Mouse (Mus musculus): ENCODE results near the gene Sap30l.
"Not testable (repeated sequence)": the region's sequence is repeated elsewhere in the genome, so short reads cannot be mapped to it uniquely, and the experiment has no call there.

Sap30l gene

DNA sequence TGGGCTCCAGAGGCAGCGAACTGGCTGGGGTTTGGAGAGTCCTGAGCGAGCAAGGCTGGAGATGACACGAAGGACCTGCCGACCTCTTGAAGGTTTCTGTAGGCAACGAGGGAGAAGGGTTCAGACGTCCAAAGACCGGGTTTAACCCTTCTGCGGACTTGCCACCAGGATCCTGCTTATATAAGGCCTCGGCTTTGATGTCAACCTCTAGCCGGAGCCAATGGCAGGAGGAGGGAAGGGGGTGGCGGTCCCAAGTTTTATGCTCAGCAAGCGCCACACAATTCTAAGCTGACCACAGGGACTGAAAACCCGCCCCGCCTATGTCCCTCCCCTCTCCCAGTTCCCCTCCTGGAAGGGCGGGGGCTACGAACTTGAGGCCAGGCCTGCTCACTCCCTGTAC lies 30.4 kb downstream of the Sap30l start:
- DNase-seq (ENCODE audit: low read depth, low spot score), result no peak

DNA sequence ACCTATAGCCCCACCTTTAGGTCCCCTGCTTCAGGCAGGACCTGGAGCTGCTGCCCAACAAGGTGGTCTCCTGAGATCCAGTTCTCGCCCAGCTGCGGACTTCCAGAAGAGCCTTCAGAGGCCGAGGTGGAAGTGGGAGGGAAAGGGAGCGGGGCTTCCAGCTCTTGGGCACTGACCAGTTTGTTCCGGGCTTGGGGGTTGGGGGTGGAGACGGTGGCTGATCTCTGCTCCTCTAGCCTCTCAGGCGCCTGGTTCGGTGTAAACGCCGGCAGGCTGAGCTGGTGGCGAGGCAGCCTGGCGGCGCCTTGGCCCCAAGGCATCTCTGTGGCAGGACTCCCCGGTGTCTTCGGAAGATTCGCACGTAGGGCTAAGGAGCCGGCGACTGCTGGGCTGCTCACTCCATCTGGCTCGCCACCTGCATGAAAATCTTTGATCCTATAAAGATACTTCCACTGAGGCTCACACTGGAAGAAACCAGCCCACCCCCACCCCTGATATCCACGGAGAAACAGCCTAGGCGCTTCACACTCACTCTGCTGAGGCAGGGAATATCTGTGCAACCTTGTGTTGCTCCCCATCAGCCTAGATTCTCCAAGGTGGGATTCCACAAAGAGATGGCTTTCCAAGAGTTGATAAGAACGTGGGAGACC lies 31.2 kb downstream of the Sap30l start, which contains the start of gene Hand1:
Gene Hand1 (minus strand): TSS at position 267 of the 650 bp plus-strand sequence.
- DNase-seq (ENCODE audit: low read depth, low spot score), result no peak

DNA sequence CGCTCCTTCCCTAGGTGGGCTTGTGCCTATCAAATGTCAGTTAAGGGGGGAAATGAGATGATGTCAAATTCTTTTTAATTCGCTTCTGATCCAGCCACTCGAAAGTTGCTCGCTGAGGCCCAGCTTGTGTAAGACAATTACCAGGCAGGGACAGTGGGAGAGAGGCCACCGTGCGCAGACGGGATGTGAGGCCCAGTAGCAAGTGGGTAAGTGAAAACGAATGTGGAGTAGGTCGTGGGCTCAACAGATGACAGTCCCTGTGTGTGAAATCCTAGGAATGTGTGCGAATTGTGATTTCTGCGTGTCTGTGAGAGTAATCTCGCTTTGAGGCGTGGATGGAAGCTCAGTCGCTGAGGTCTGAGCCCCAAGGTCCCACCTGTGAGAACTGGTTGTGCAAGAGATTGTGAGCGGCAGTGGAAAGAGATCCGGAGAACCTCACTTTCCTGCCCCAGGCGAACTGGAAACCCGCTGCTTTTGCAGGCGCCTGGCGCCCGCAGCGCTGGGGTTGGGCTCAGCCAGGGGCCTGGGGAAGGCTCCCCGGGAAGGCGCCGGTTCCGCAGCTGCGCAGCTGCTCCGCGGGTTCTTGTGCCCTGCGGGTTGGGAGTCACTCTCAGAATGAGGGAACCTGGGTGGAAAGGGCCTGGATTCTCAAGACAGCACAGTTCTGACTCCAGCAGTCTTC lies 32.0 kb downstream of the Sap30l start:
- no peak for DNase-seq (ENCODE audit: low read depth, low spot score)

DNA sequence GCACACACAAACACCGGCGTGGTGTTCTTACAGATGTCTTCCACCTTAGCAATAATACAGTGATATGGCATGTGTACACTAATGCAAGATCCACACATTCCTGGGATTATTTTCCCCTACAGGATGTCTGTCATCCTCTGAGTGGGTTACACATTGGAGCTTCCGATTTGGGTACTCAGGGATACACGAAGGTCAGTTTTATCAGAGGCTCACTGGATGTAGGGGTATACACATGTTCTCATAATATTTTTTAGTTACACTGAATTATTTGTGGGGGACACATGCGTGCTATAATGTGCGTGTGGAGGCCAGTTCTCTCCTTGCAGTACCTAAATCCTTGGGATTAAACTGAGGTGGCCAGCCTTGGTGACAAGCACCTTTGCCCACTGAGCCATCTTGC lies 32.6 kb downstream of the Sap30l start:
- DNase-seq (ENCODE audit: low read depth, low spot score), result no peak

DNA sequence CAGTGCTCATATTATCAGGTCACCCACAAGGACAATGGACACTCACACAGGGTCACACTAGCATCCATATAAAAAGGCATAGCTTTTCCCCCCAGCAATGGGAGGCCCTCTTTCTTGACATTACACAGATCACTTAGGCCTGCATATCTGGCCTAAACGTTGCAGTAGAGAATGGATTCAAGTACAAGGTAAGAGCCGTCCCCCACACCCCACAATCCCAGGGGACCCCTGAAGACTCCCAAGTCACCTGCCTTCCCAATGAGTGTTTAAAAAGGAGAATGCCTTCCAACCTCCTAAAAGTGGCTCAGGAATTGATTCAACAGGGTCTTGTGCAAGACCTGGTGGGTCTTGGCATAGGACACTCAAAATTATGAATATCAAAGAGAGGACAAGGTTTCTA lies 33.9 kb downstream of the Sap30l start:
- no peak for DNase-seq (ENCODE audit: low read depth, low spot score)

DNA sequence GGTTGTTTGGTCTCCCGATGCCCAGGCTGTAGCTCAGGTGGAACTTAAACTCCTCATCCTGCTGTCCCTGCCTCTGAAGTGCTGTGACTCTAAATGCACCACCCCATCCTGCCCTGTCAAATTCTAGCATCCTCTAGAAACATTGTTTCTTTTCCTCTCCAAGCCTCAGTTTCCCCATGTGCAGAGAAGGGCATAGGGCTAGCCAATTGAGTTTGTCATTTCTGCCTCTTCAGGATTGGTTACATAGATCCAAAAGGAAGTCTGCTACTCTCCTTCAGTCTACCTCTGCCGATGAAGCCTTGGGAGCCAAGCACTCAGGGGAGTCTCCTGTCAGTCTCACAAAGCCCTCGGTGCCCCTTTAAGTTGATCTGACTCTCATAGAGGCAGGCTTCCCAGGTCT lies 34.5 kb downstream of the Sap30l start:
- no peak for DNase-seq (ENCODE audit: low read depth, low spot score)

DNA sequence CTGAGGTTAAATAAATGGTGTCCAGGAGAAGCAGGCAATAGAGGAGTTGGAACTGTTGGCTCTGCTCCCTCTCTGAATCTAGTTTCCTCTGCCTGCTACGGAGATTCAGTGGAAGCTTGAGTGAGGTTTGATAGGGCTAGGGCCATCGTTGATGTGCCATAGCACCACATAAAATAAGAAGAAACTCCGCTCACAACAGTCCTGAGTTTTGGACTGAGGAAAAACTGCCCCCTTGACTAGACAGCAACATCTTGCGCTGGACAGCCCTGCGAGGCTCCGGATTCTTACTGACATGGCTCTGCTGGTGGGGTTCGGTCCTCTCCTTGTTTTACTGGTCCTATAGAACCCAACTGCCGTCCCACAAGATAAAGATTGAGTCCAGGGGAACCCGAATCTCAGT lies 35.0 kb downstream of the Sap30l start:
- no peak for DNase-seq (ENCODE audit: low read depth, low spot score)

DNA sequence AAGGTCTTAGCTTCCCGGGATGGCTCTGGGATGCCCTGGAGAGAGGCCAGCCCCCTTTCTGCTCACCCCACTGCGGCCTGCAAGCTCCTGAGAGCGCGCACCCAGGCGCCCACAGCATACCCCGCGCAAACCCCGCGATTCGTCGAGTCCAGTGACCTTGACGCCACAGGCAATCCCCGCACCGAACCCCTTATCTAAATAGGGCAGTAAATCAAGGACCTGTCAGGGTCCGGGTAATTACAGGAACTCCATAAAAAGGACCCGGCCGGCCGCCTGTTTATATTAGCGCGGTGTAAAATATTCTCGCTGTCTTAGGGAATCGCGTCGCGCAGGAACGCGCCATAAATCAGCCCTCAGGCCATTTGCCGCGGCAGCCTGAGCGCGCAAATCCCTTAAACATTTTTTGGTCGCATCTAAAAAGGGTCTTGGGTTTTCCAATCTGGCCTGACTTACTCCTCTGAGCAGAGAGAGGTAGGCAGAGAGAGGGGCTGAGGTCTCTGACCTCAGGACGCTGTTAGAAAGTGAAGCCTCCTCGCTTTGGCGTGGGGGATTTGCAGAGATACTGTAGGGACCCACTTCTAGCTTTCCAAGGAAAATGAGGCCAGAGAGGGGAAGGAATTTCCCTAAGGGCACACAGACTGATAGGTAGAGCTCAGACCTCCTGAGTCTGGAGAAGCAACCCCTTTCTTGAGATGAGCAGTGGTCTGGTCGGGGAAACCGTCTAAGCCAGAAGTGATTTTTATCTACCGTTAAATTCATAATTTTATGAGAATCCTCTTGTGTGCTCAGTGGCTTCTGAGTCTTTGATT lies 35.6 kb downstream of the Sap30l start:
- no peak for DNase-seq (ENCODE audit: low read depth, low spot score)

DNA sequence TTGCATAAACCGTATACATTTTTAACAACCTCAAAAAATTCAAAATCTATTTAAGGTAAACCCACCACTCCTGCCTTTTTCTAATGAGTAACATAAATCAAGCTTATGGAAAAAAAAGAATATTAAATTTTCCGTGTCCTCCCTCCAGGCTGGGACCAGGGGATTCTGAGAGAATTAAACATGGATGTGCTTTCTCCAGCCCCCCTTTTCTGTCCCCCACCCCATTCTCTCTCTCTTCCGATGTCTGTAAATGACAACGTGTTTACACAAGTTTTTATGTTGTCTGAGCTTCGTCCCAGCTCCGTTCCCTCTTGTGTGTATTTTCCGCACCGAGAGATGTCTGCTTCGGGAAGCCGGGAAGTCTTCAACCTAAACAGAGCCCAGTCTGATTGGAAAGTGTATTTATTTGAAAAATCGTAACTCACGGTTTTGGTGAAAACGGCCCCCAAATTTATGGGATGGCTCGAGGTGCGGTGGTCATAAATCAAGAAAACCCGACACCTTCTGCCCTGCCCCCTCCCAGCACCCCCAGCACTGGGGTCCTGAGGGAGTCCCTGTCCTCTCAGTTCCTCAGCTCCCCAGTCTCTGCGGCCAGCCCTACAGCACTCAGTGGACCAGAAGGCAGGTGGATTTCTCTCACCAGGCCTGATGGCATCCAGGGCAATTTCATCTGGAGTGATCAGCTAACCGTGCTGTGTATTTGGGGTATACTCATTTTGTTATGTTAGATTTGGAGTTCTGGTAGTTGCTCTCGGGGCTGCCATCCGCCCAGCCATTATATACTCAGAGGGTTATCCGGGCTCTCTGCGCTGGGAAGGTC lies 36.6 kb downstream of the Sap30l start:
- no peak for DNase-seq (ENCODE audit: low read depth, low spot score)

DNA sequence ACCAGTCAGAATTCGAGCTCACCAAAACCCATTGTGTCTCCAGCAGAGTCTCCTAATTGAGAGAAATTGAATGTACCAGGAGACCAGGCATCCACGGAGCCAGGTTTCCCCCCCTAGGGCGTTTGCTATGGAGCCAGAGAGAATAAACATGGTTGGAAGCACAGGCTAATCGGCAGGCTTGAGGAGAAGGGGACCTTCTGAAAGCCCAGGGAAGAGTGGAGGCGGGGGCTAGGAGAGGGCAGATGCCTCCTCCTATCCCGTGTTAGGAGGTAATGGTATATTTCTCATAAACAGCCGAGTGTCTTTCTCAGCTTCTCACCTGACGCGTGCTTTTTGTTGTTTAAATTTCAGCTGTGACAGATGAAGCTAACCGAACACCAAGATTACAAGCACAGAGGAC lies 39.5 kb downstream of the Sap30l start:
- DNase-seq (ENCODE audit: low read depth, low spot score), result no peak

DNA sequence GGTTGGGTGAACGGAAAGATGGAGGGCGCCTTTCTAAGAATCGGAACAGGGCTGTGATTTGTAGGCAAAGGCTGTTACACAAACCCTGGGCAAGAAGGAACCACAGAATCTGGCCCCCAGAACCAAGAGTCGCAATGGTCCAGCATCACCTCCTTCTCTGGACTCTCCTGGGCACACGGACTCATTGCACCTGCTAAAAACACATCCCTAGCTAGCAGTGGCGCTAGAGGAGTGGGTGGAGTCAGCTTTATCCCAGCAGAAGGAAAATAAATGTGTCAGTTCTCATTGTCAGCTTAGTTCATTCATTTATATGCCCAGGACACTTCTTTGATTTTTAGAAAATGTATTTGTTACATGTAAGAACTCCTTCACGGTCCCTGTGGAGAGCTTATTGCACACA lies 40.0 kb downstream of the Sap30l start:
- no peak for DNase-seq (ENCODE audit: low read depth, low spot score)

DNA sequence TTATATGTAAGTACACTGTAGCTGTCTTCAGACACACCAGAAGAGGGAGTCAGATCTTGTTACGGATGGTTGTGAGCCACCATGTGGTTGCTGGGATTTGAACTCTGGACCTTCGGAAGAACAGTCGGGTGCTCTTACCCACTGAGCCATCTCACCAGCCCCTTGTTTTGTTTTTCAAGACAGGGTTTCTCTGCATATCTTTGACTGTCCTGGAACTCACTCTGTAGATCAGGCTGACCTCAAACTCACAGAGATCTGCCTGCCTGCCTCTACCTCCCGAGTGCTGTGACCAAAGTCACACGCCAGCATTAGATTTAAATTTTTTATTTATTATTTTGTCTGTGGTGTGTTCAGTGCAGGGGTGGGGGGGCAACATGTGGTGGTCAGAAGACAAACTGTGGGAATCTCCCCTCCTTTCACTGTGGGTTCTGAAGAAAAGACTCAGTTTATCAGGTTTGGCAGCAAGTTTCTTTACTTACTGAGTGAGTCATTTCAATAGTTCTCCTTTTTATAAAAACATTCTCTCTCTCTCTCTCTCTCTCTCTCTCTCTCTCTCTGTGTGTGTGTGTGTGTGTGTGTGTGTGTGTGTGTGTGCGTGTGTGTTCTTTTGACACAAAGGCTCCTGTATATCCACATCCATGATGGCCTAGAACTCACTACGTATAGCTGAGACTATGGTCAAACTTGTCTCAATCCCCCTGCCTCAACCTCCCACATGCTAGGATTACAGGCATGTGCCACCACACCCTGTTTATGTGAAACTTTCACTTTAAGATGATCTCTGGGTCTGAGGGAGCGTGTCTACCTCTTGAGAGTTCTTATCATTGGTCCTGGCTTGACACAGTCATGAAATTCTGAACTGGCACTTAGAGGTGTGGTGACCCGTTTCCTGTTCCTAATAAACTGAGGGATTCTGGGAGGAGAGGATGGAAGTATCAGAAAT lies 45.3 kb downstream of the Sap30l start:
- DNase-seq (ENCODE audit: low read depth, low spot score), result not testable (repeated sequence)

DNA sequence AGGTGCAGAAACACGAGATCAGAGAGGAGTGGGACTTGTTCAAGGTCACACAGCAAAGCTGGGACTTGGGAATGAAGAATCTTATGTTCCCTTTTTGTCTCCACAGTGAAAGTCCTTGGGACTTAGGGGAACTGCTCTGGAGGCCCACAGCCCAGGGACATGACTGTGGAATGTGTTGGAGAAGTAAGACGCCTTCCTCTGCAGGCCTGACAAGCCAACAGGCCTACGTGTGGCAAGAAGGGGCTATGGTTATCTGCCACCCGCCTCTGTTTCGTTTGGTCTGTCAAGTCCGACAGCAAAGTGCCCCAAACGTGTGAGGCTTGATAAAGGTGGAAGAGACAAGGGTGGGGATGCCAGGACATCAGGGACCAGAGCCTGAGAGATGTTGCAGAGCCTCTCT lies 46.0 kb downstream of the Sap30l start:
- DNase-seq (ENCODE audit: low read depth, low spot score), result no peak

DNA sequence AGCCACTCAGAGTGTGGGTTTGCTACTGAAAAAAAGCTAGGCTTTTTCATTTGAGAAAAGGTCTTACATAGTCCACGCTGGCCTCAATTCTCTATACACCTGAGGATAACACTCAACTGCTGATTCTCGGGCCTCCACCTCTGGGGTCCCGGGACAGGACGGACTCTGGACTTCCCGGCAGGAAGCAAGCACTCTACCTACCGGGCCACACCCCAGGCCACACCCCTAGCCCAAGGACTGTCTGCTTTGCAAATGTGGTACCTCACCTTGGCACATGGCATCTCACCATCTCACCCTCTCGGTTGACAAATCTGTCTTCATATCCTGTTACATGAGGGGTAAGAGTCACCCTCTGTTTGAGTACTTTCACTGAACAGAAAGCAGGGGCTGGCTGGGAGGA lies 48.9 kb downstream of the Sap30l start:
- no peak for DNase-seq (ENCODE audit: low read depth, low spot score)

DNA sequence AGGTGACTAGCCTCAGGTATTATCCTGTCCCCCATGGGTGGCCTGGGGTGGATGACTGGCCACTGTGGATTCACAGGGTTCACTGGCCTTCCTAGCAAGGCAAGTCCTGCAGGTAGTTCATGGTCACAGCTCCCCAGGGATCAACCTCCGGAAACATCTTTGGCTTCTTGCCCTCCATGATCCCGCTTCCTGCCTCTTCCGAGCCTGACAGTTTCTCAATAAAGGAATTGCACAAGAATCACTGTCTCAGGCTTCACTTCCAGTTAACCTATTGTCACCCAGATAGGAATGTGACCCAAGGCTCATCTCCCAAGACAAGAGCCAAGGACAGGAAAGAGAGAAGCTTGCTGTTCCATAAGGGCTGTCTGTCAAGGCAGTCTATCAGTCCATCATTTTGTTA lies 49.5 kb downstream of the Sap30l start:
- DNase-seq (ENCODE audit: low read depth, low spot score), result no peak

DNA sequence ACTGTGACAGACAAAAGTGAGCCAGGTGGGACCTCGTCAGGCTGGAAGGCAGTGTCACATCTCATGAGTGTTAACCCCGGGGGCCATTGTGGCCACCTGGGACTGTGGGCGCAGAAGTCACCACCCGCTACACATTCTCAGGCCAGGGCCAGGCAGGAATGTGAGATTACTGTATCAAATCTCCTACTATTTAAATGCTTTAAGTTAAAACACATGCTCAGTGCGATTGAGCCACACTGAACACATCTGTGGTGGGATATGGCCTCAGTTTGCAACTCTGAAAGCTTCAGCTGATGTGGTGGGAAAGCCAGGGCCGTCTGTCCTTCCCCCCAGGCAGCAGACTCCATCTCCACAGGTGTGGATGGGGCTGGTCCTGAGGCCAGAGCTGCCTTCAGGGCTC lies 52.1 kb downstream of the Sap30l start:
- DNase-seq (ENCODE audit: low read depth, low spot score), result no peak

DNA sequence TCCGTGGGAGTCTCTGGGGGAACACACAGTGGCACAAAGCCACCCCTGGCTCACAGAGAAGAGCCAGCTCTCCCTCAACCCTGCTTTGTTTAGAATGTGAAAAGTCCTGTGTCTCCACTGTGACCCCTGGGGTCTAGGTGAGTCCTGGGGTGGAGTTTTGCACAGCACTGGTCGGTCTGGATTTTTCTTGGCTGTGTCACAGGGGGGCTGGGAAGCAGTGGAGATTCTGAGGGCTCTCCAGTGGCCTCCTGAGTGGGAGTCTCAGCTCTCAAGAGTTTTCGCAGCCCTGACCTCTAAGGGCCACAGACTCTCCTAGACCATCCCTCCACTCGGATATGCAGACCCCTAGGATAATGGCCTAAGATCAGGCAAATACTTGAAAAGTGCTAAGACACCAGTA lies 56.3 kb downstream of the Sap30l start:
- DNase-seq (ENCODE audit: low read depth, low spot score), result no peak
